Mouse (Mus musculus) v-Abl transformed pro-B cells (cell line): ENCODE data around the gene Sqor.

Experiments
- in situ Hi-C, 2 experiments: fragments of 400-800 bp; cut with MboI; formaldehyde crosslinking; loops; one replicate each; pipeline ENCODE4 v1.15.1; 2025; ENCODE audit not compliant: unreplicated experiment in 2 of 2

Gene Sqor

GRCm38 (mm10) chr2:122781590-122782356 lies 16.7 kb downstream of the Sqor start:
- in situ Hi-C loops, result no loop called here

DNA sequence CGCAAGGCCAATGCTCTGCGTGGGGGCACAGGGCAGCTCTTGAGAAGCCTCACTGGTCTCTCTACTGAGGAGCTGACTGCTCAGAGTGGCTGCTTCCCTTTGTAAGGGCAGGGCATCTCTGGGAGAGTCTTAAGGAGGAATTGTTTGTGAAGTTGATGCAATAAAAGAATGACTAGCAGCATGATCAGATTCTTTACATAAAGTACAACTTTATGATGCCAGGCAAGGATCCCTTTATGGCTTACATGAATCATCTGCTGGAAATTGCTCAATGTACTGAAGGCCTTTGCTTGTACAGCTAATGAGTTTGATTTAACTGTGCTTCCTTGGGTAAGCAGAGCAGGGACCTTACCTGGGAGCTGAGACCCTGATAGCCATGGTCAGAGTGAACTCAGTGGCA lies 18.7 kb downstream of the Sqor start:
- in situ Hi-C loops, result no loop called here

DNA sequence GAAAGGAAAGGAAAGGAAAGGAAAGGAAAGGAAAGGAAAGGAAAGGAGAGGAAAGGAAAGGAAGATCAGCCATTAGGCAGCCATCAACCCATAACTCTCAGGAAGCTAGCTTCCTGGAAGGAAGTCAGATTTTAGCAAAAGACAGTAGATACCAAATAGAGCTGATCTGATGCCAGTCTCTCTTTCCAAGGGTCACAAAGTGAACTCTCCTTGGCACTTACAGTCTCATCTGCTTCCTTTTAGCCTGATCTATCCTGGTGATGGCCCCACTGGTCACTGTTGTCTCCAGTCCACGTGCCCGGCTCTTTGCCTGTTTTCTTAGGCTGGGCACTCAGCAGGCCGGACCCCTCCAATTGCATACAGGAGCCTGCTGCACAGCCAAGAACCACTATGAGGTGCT lies 19.7 kb downstream of the Sqor start:
- in situ Hi-C loops, result no loop called here

DNA sequence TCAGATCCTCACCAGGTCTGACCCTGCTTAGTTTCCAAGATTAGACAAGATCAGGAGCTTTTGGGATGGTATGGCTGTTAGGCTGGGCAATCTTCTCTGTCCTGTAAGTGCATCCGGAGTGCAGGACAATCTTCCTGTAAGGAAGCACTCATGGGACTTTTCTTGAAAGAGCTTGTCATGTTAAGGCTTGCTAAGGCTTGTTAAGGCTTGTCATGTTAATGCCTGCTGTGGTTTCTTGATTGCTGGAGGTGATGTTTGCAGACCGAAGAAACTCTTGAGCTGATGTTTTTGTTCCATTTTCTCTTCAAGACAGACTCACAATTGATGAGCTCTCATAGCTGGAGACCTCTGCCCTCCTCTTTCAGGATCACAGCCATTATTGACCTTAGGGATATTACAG lies 21.1 kb downstream of the Sqor start:
- in situ Hi-C loops, result no loop called here

- in situ Hi-C loops, result no loop called here
Observed at GRCm38 (mm10) chr2:122789311-122789710, 24.3 kb downstream of the Sqor start.

DNA sequence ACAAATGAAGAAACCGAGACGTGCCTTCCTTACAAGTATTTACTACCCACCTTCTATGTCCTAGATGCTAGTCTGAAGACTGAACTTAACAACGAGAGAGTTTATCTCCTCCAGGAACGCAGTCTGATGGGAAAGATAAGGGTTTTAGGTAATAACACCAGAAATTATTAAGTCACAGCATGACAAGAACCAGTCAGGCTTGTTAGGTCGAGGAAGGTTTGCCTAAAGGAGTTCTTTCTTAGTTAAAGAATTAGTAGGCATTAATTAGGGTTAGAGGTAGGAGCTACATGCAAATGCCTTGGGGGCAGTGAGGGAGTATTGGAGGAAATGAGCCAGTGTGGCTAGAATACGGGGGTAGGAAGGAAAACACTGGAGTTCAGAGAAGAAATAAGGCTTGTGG lies 24.7 kb downstream of the Sqor start:
- in situ Hi-C loops, result no loop called here

GRCm38 (mm10) chr2:122804392-122804791 lies 39.4 kb downstream of the Sqor start:
- in situ Hi-C loops, result no loop called here

- in situ Hi-C loops, result no loop called here
Observed at GRCm38 (mm10) chr2:122806040-122806439, 41.0 kb downstream of the Sqor start.

DNA sequence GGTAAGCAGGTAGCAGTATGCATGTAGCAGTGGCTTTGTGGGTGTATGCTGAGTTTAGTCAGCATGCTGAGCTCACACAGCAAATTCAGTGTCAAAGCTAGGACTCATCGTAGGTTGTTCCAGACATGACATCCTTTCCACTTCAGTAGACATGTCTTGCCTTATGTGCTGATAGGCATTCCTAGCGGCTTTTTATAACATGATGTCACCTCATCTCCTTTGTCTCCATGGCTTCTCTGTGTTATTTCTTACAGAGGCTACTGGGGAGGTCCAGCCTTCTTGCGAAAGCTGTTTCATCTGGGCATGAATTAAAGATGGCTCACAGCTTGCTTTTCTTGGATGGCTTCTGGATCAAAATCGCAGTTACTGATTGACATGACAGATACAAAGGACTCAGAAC lies 44.0 kb downstream of the Sqor start:
- in situ Hi-C loops, result no loop called here

GRCm38 (mm10) chr2:122816986-122817385 lies 51.9 kb downstream of the Sqor start:
- in situ Hi-C loops, result no loop called here

- in situ Hi-C loops, result no loop called here
Observed at GRCm38 (mm10) chr2:122821246-122821645, 56.2 kb downstream of the Sqor start.

- in situ Hi-C loops, result no loop called here
Observed at GRCm38 (mm10) chr2:122825406-122826236, 60.6 kb downstream of the Sqor start.

DNA sequence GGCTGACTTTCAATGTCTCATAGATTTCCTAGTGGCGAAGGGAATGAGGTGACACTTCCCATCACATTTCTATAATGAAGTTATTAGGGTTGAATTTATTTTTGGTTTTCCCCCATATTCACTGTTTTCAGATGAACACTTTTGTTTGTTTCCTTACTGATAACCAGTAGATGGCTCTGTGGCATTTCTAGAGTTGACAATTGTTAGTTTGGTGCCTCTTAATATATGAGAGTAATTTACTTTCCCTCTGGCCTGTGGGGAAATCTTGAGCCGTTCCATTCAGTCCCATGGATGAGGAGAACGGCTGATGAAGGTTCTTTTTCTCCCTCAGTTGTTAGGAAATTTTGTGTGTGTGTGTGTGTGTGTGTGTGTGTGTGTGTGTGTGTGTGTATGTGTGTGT lies 61.3 kb downstream of the Sqor start:
- in situ Hi-C loops, result no loop called here

DNA sequence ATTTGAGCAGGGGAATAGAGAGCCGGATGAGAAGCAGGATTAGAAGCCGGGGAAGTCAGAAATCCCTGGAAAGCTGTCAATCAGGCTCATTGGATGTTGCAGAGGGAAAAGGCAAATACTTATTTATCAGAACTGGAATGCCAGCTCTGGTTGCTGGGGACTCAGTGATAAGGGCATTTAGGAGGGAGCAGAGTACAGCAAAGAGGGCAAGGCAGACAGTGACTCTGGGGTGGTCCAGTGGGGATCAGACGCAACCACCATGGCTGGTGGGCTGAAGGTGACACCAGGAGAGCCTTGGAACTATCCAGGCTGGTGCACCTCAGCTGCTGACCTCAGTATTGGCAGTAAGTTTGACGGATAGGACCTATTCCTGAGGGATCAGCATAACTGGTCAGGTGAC lies 89.6 kb downstream of the Sqor start:
- in situ Hi-C loops, result no loop called here

DNA sequence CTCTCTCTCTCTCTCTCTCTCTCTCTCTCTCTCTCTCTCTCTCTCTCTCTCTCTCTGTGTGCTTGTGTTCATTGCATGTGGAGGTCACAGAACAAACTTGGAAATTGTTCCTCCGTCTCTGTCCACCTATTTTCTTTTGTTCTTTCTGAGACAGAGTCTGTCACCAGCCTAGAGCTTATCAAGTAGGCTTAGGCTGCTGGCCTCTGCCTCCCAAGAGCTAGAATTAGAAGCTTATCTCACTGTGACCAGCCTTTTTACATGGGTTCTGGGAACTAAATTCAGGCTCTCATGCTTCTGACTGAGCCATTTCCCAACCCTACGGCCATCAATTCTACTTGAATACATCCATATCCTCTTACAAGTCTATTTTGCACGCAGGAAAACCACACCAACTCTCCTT lies 90.3 kb downstream of the Sqor start:
- in situ Hi-C loops, result no loop called here
